Mouse (Mus musculus): ENCODE results near the gene Mcm6. TPM values are rescaled to one million over a fixed set of nuclear protein-coding genes. Genes with fewer than 3 reads are reported as not detected.
A peak's percentile ranks its signal among the peaks of the same experiment; 100 is the strongest.

The Mcm6 gene
- total and polyA plus RNA-seq, 3 experiments = 260 to 457 (median 297) TPM

- Histone ChIP-seq H3K36me3 (replicated peaks in 1 of 2; ENCODE audit: control insufficient read depth in 1 of 2, insufficient read depth in 1 of 2, low read length in 1 of 2) (no peaks in the 10 kb centered on the region), H3K27ac (ENCODE audit: insufficient read depth, low read depth) (no peak overlapping the region), H3K4me1 (ENCODE audit: control insufficient read depth in 1 of 2, insufficient read depth in 2 of 2) (peaks cover 0 to 7% of the 10 kb centered on the region in 2 experiments; a peak in 1 of 4 replicates), H3K9ac (ENCODE audit: insufficient read depth, low read depth) (no peak overlapping the region), H3K4me2 (ENCODE audit: insufficient read depth, low read depth, poor library complexity, severe bottlenecking) (no peak overlapping the region), H3K79me2 (replicated peaks; ENCODE audit: control insufficient read depth, extremely low read depth, insufficient read depth, poor library complexity, severe bottlenecking) (no peaks in the 10 kb centered on the region), H3K4me3 (replicated peaks in 1 of 3; ENCODE audit: low read depth in 2 of 3, low read length in 2 of 3, poor library complexity in 1 of 3) (no peak overlapping the region), H3K9me3 (replicated peaks; ENCODE audit: low read length) (no peaks in the 10 kb centered on the region), H3K27me3 (replicated peaks) (no peaks in the 10 kb centered on the region)
- no peak for DNase-seq (ENCODE audit: extremely low read depth)
- TF ChIP-seq SMC3 (IDR thresholded peaks at IDR 0.05; ENCODE audit: low read depth, low read length) (peak; percentile 21; the same call in 1 of the 2 replicates), CTCF (conservative IDR thresholded peaks at IDR 0.05 in 1 of 2, IDR thresholded peaks at IDR 0.05 in 1 of 2; ENCODE audit: low read depth in 2 of 2, low read length in 2 of 2) (peak in 1 of 2 experiments; percentile 39; a peak in 2 of 4 replicates), RAD21 (IDR thresholded peaks at IDR 0.05; ENCODE audit: low read depth, low read length) (peak; percentile 41), POLR2A (IDR thresholded peaks at IDR 0.05; ENCODE audit: low read depth, low read length) (no peak)
- in situ Hi-C loops (cut with MboI; ENCODE audit: low pct_ligation_motif_present, low pct_unique_long_range_greater_than_20kb, low sequenced_read_pairs) = no loop called here
- dilution Hi-C loops (cut with MboI; ENCODE audit: extremely low pct_ligation_motif_present, extremely low pct_unique_long_range_greater_than_20kb, low sequenced_read_pairs) = no loop called here
Measured at GRCm38 (mm10) chr1:128309043-128309442, 50.4 kb downstream of the Mcm6 start.

- dilution Hi-C loops (cut with MboI; ENCODE audit: extremely low pct_ligation_motif_present, extremely low pct_unique_long_range_greater_than_20kb, low sequenced_read_pairs) = no loop called here
- Histone ChIP-seq H3K36me3 (replicated peaks in 1 of 2; ENCODE audit: control insufficient read depth in 1 of 2, insufficient read depth in 1 of 2, low read length in 1 of 2) (no peaks in the 10 kb centered on the region), H3K27ac (ENCODE audit: insufficient read depth, low read depth) (no peak overlapping the region), H3K9ac (ENCODE audit: insufficient read depth, low read depth) (no peak overlapping the region), H3K4me3 (replicated peaks in 1 of 3; ENCODE audit: low read depth in 2 of 3, low read length in 2 of 3, poor library complexity in 1 of 3) (no peak overlapping the region), H3K4me1 (ENCODE audit: control insufficient read depth in 1 of 2, insufficient read depth in 2 of 2) (no peaks in the 10 kb centered on the region; a peak in 1 of 4 replicates), H3K9me3 (replicated peaks; ENCODE audit: low read length) (no peaks in the 10 kb centered on the region), H3K27me3 (replicated peaks) (no peaks in the 10 kb centered on the region), H3K79me2 (replicated peaks; ENCODE audit: control insufficient read depth, extremely low read depth, insufficient read depth, poor library complexity, severe bottlenecking) (no peaks in the 10 kb centered on the region), H3K4me2 (ENCODE audit: insufficient read depth, low read depth, poor library complexity, severe bottlenecking) (no peak overlapping the region)
- DNase-seq (ENCODE audit: extremely low read depth) = no peak
- in situ Hi-C loops (cut with MboI; ENCODE audit: low pct_ligation_motif_present, low pct_unique_long_range_greater_than_20kb, low sequenced_read_pairs) = no loop called here
- no peak for TF ChIP-seq PAX5 (IDR thresholded peaks at IDR 0.05; ENCODE audit: low read length)
- no peak for TF ChIP-seq ZMIZ1 (IDR thresholded peaks at IDR 0.05; ENCODE audit: low read depth, low read length)
- TF ChIP-seq NELFE (IDR thresholded peaks at IDR 0.05; ENCODE audit: low read depth, low read length) = no peak
- TF ChIP-seq ELF1 (IDR thresholded peaks at IDR 0.05; ENCODE audit: low read depth, low read length) = no peak
- TF ChIP-seq ZC3H11A (IDR thresholded peaks at IDR 0.05; ENCODE audit: low read depth, low read length) = no peak
- no peak for TF ChIP-seq MEF2A (IDR thresholded peaks at IDR 0.05; ENCODE audit: borderline replicate concordance, low read depth, low read length)
- TF ChIP-seq JUN (IDR thresholded peaks at IDR 0.05; ENCODE audit: insufficient read depth, low read depth, low read length) = no peak
- no peak for TF ChIP-seq SMC3 (IDR thresholded peaks at IDR 0.05; ENCODE audit: low read depth, low read length)
Measured at GRCm38 (mm10) chr1:128303900-128304299, 55.6 kb downstream of the Mcm6 start.

GRCm38 (mm10) chr1:128295717-128296528, 63.5 kb downstream of the Mcm6 start:
- Histone ChIP-seq H3K4me2 (ENCODE audit: insufficient read depth, low read depth, poor library complexity, severe bottlenecking) (no peak overlapping the region), H3K4me1 (ENCODE audit: control insufficient read depth in 1 of 2, insufficient read depth in 2 of 2) (no peaks in the 10 kb centered on the region), H3K27ac (ENCODE audit: insufficient read depth, low read depth) (no peak overlapping the region), H3K79me2 (replicated peaks; ENCODE audit: control insufficient read depth, extremely low read depth, insufficient read depth, poor library complexity, severe bottlenecking) (no peaks in the 10 kb centered on the region), H3K4me3 (replicated peaks in 1 of 3; ENCODE audit: low read depth in 2 of 3, low read length in 2 of 3, poor library complexity in 1 of 3) (no peak overlapping the region), H3K27me3 (replicated peaks) (no peaks in the 10 kb centered on the region), H3K36me3 (replicated peaks in 1 of 2; ENCODE audit: control insufficient read depth in 1 of 2, insufficient read depth in 1 of 2, low read length in 1 of 2) (no peaks in the 10 kb centered on the region), H3K9me3 (replicated peaks; ENCODE audit: low read length) (no peaks in the 10 kb centered on the region), H3K9ac (ENCODE audit: insufficient read depth, low read depth) (no peak overlapping the region)
- no peak for TF ChIP-seq CTCF (conservative IDR thresholded peaks at IDR 0.05 in 1 of 2, IDR thresholded peaks at IDR 0.05 in 1 of 2; ENCODE audit: low read depth in 2 of 2, low read length in 2 of 2)
- no peak for DNase-seq (ENCODE audit: extremely low read depth)
- in situ Hi-C loops (cut with MboI; ENCODE audit: low pct_ligation_motif_present, low pct_unique_long_range_greater_than_20kb, low sequenced_read_pairs) (no loop called here), dilution Hi-C loops (cut with MboI; ENCODE audit: extremely low pct_ligation_motif_present, extremely low pct_unique_long_range_greater_than_20kb, low sequenced_read_pairs) (no loop called here)
